Mouse (Mus musculus): ENCODE results near the gene Plekha1.
A peak's percentile ranks its signal among the peaks of the same experiment; 100 is the strongest.

Gene Plekha1

GRCm38 (mm10) chr7:130865613-130866591, at the start of gene Plekha1:
Gene Plekha1 (plus strand): TSS chr7:130865756.
- peak; percentile 99 for DNase-seq

GRCm38 (mm10) chr7:130816243-130816642, 49.3 kb upstream of the Plekha1 start:
- DNase-seq, result no peak

- no peak for DNase-seq
Observed at GRCm38 (mm10) chr7:130818813-130819212, 46.7 kb upstream of the Plekha1 start.

- no peak for DNase-seq
Observed at GRCm38 (mm10) chr7:130819624-130820023, 45.9 kb upstream of the Plekha1 start.

GRCm38 (mm10) chr7:130823992-130824391, 41.6 kb upstream of the Plekha1 start:
- no peak for DNase-seq

- DNase-seq, result peak; percentile 36
Observed at GRCm38 (mm10) chr7:130826343-130826742, 39.2 kb upstream of the Plekha1 start.

- peak; percentile 83 for DNase-seq
Observed at GRCm38 (mm10) chr7:130827431-130827830, 38.1 kb upstream of the Plekha1 start.

- no peak for DNase-seq
Observed at GRCm38 (mm10) chr7:130827844-130828403, 37.6 kb upstream of the Plekha1 start.

- no peak for DNase-seq
Observed at GRCm38 (mm10) chr7:130828475-130828874, 37.1 kb upstream of the Plekha1 start.

- DNase-seq, result no peak
Observed at GRCm38 (mm10) chr7:130831586-130831985, 34.0 kb upstream of the Plekha1 start.

GRCm38 (mm10) chr7:130834299-130834698, 31.3 kb upstream of the Plekha1 start:
- peak; percentile 60 for DNase-seq

GRCm38 (mm10) chr7:130834958-130835861, 30.3 kb upstream of the Plekha1 start:
- DNase-seq, result peak; percentile 93

- no peak for DNase-seq
Observed at GRCm38 (mm10) chr7:130836066-130836465, 29.5 kb upstream of the Plekha1 start.

- peak; percentile 99 for DNase-seq
Observed at GRCm38 (mm10) chr7:130837941-130838657, 27.5 kb upstream of the Plekha1 start.

GRCm38 (mm10) chr7:130838658-130839025, 26.9 kb upstream of the Plekha1 start:
- DNase-seq, result no peak

GRCm38 (mm10) chr7:130839380-130840100, 26.0 kb upstream of the Plekha1 start:
- DNase-seq, result no peak

- no peak for DNase-seq
Observed at GRCm38 (mm10) chr7:130847164-130847718, 18.3 kb upstream of the Plekha1 start.

GRCm38 (mm10) chr7:130854684-130855292, 10.8 kb upstream of the Plekha1 start:
- no peak for DNase-seq

GRCm38 (mm10) chr7:130855681-130856080, 9.9 kb upstream of the Plekha1 start:
- peak; percentile 38 for DNase-seq

GRCm38 (mm10) chr7:130857973-130858372, 7.6 kb upstream of the Plekha1 start:
- DNase-seq, result peak; percentile 31

GRCm38 (mm10) chr7:130859926-130860325, 5.6 kb upstream of the Plekha1 start:
- DNase-seq, result no peak
